Mouse (Mus musculus): ENCODE results near the gene Cit. TPM values are rescaled to one million over a fixed set of nuclear protein-coding genes. Genes with fewer than 3 reads are reported as not detected.

The Cit gene
- polyA plus RNA-seq, 1 experiment from 2014 or later: 30.7 TPM

- H3K27me3 ChIP-seq (ENCODE audit: control insufficient read depth, insufficient read depth, low read length): no peaks in the 10 kb centered on the region
- no peaks in the 10 kb centered on the region for H3K9me3 ChIP-seq (ENCODE audit: control insufficient read depth, low read length)
- no peak overlapping the region for H3K9ac ChIP-seq (ENCODE audit: low read length)
- DNase-seq (ENCODE audit: low spot score, missing footprints): no peak
- no peak overlapping the region for H3K4me3 ChIP-seq (ENCODE audit: low read depth, low read length)
- ATAC-seq (ENCODE audit: low FRiP score): no peak
- H3K4me1 ChIP-seq (ENCODE audit: control insufficient read depth, insufficient read depth, low read length): no peaks in the 10 kb centered on the region
- H3K27ac ChIP-seq (ENCODE audit: low read depth, low read length): no peak overlapping the region
- no peak overlapping the region for H3K4me2 ChIP-seq
- H3K36me3 ChIP-seq (ENCODE audit: control insufficient read depth, insufficient read depth, low read length): peaks cover 23% of the 10 kb centered on the region
- WGBS: 88% methylated on average over 3 of the region's 3 CpGs
These were observed 97.3 kb downstream of the Cit start for GRCm38 (mm10) chr5:115942389-115942788.

- WGBS: 57% methylated on average over 11 of the region's 11 CpGs
These were observed 99.9 kb downstream of the Cit start for GRCm38 (mm10) chr5:115944791-115945490.

GRCm38 (mm10) chr5:115947622-115948353 lies 102.7 kb downstream of the Cit start:
- Histone ChIP-seq H3K4me2 (no peak overlapping the region), H3K4me3 (ENCODE audit: low read depth, low read length) (no peak overlapping the region), H3K4me1 (ENCODE audit: control insufficient read depth, insufficient read depth, low read length) (no peaks in the 10 kb centered on the region), H3K9ac (ENCODE audit: low read length) (no peak overlapping the region), H3K36me3 (ENCODE audit: control insufficient read depth, insufficient read depth, low read length) (peaks cover 21% of the 10 kb centered on the region), H3K27ac (ENCODE audit: low read depth, low read length) (no peak overlapping the region), H3K9me3 (ENCODE audit: control insufficient read depth, low read length) (no peaks in the 10 kb centered on the region), H3K27me3 (ENCODE audit: control insufficient read depth, insufficient read depth, low read length) (no peaks in the 10 kb centered on the region)
- ATAC-seq (ENCODE audit: low FRiP score) (no peak), DNase-seq (ENCODE audit: low spot score, missing footprints) (no peak)
- WGBS: 95% methylated on average over 15 of the region's 15 CpGs

More at GRCm38 (mm10) chr5:115944791-115945490, 99.9 kb downstream of the Cit start:
- Histone ChIP-seq H3K4me3 (ENCODE audit: low read depth, low read length) (no peak overlapping the region), H3K27me3 (ENCODE audit: control insufficient read depth, insufficient read depth, low read length) (no peaks in the 10 kb centered on the region), H3K9me3 (ENCODE audit: control insufficient read depth, low read length) (no peaks in the 10 kb centered on the region), H3K4me2 (no peak overlapping the region), H3K27ac (ENCODE audit: low read depth, low read length) (no peak overlapping the region), H3K4me1 (ENCODE audit: control insufficient read depth, insufficient read depth, low read length) (no peaks in the 10 kb centered on the region), H3K9ac (ENCODE audit: low read length) (no peak overlapping the region), H3K36me3 (ENCODE audit: control insufficient read depth, insufficient read depth, low read length) (peaks cover 21% of the 10 kb centered on the region)
- no peak for ATAC-seq (ENCODE audit: low FRiP score)
- no peak for DNase-seq (ENCODE audit: low spot score, missing footprints)

- Histone ChIP-seq H3K27ac (ENCODE audit: low read depth, low read length) (no peak overlapping the region), H3K27me3 (ENCODE audit: control insufficient read depth, insufficient read depth, low read length) (no peaks in the 10 kb centered on the region), H3K4me2 (no peak overlapping the region), H3K4me1 (ENCODE audit: control insufficient read depth, insufficient read depth, low read length) (no peaks in the 10 kb centered on the region), H3K36me3 (ENCODE audit: control insufficient read depth, insufficient read depth, low read length) (peaks cover 31% of the 10 kb centered on the region), H3K9me3 (ENCODE audit: control insufficient read depth, low read length) (no peaks in the 10 kb centered on the region), H3K9ac (ENCODE audit: low read length) (no peak overlapping the region), H3K4me3 (ENCODE audit: low read depth, low read length) (no peak overlapping the region)
- ATAC-seq (ENCODE audit: low FRiP score): no peak
- 86% methylated on average over 7 of the region's 7 CpGs for WGBS
- no peak for DNase-seq (ENCODE audit: low spot score, missing footprints)
These were observed 105.9 kb downstream of the Cit start for GRCm38 (mm10) chr5:115950936-115951335.

GRCm38 (mm10) chr5:115953173-115953572 lies 108.1 kb downstream of the Cit start:
- Histone ChIP-seq H3K4me2 (no peak overlapping the region), H3K4me1 (ENCODE audit: control insufficient read depth, insufficient read depth, low read length) (no peaks in the 10 kb centered on the region), H3K27me3 (ENCODE audit: control insufficient read depth, insufficient read depth, low read length) (no peaks in the 10 kb centered on the region), H3K36me3 (ENCODE audit: control insufficient read depth, insufficient read depth, low read length) (peaks cover 35% of the 10 kb centered on the region), H3K9ac (ENCODE audit: low read length) (no peak overlapping the region), H3K9me3 (ENCODE audit: control insufficient read depth, low read length) (peaks cover 2% of the 10 kb centered on the region; the same call in 1 of the 2 replicates), H3K4me3 (ENCODE audit: low read depth, low read length) (no peak overlapping the region), H3K27ac (ENCODE audit: low read depth, low read length) (no peak overlapping the region)
- DNase-seq (ENCODE audit: low spot score, missing footprints): no peak
- ATAC-seq (ENCODE audit: low FRiP score): no peak
- WGBS: 98% methylated on average over 6 of the region's 6 CpGs

- Histone ChIP-seq H3K9me3 (ENCODE audit: control insufficient read depth, low read length) (peaks cover 2% of the 10 kb centered on the region; the same call in 1 of the 2 replicates), H3K27ac (ENCODE audit: low read depth, low read length) (no peak overlapping the region), H3K9ac (ENCODE audit: low read length) (no peak overlapping the region), H3K4me1 (ENCODE audit: control insufficient read depth, insufficient read depth, low read length) (no peaks in the 10 kb centered on the region), H3K27me3 (ENCODE audit: control insufficient read depth, insufficient read depth, low read length) (no peaks in the 10 kb centered on the region), H3K36me3 (ENCODE audit: control insufficient read depth, insufficient read depth, low read length) (peaks cover 35% of the 10 kb centered on the region), H3K4me3 (ENCODE audit: low read depth, low read length) (no peak overlapping the region), H3K4me2 (no peak overlapping the region)
- ATAC-seq (ENCODE audit: low FRiP score) (no peak), DNase-seq (ENCODE audit: low spot score, missing footprints) (no peak)
- 89% methylated on average over 6 of the region's 6 CpGs for WGBS
These were observed 109.0 kb downstream of the Cit start for GRCm38 (mm10) chr5:115954084-115954483.

- peaks cover 2% of the 10 kb centered on the region; the same call in 1 of the 2 replicates for H3K9me3 ChIP-seq (ENCODE audit: control insufficient read depth, low read length)
- no peak overlapping the region for H3K27ac ChIP-seq (ENCODE audit: low read depth, low read length)
- no peak overlapping the region for H3K9ac ChIP-seq (ENCODE audit: low read length)
- ATAC-seq (ENCODE audit: low FRiP score): no peak
- H3K27me3 ChIP-seq (ENCODE audit: control insufficient read depth, insufficient read depth, low read length): no peaks in the 10 kb centered on the region
- no peak overlapping the region for H3K4me2 ChIP-seq
- H3K4me1 ChIP-seq (ENCODE audit: control insufficient read depth, insufficient read depth, low read length): no peaks in the 10 kb centered on the region
- 97% methylated on average over 14 of the region's 14 CpGs for WGBS
- H3K4me3 ChIP-seq (ENCODE audit: low read depth, low read length): no peak overlapping the region
- no peak for DNase-seq (ENCODE audit: low spot score, missing footprints)
- peaks cover 35% of the 10 kb centered on the region for H3K36me3 ChIP-seq (ENCODE audit: control insufficient read depth, insufficient read depth, low read length)
These were observed 109.5 kb downstream of the Cit start for GRCm38 (mm10) chr5:115954549-115954948.

GRCm38 (mm10) chr5:115955131-115955530 lies 110.1 kb downstream of the Cit start:
- H3K4me3 ChIP-seq (ENCODE audit: low read depth, low read length): no peak overlapping the region

GRCm38 (mm10) chr5:115956048-115956447 lies 111.0 kb downstream of the Cit start:
- whole genome bisulfite sequencing: 97% methylated on average over 14 of the region's 14 CpGs
- H3K4me2 ChIP-seq: no peak overlapping the region
- no peak for ATAC-seq (ENCODE audit: low FRiP score)
- H3K9me3 ChIP-seq (ENCODE audit: control insufficient read depth, low read length): peaks cover 2% of the 10 kb centered on the region; the same call in 1 of the 2 replicates
- H3K4me1 ChIP-seq (ENCODE audit: control insufficient read depth, insufficient read depth, low read length): no peaks in the 10 kb centered on the region
- H3K4me3 ChIP-seq (ENCODE audit: low read depth, low read length): no peak overlapping the region
- H3K27me3 ChIP-seq (ENCODE audit: control insufficient read depth, insufficient read depth, low read length): no peaks in the 10 kb centered on the region
- no peak for DNase-seq (ENCODE audit: low spot score, missing footprints)
- peaks cover 33% of the 10 kb centered on the region for H3K36me3 ChIP-seq (ENCODE audit: control insufficient read depth, insufficient read depth, low read length)
- no peak overlapping the region for H3K9ac ChIP-seq (ENCODE audit: low read length)
- no peak overlapping the region for H3K27ac ChIP-seq (ENCODE audit: low read depth, low read length)

More at GRCm38 (mm10) chr5:115955131-115955530, 110.1 kb downstream of the Cit start:
- no peaks in the 10 kb centered on the region for H3K4me1 ChIP-seq (ENCODE audit: control insufficient read depth, insufficient read depth, low read length)
- H3K9me3 ChIP-seq (ENCODE audit: control insufficient read depth, low read length): peaks cover 2% of the 10 kb centered on the region; the same call in 1 of the 2 replicates
- DNase-seq (ENCODE audit: low spot score, missing footprints): no peak
- H3K27ac ChIP-seq (ENCODE audit: low read depth, low read length): no peak overlapping the region
- no peak for ATAC-seq (ENCODE audit: low FRiP score)
- H3K9ac ChIP-seq (ENCODE audit: low read length): no peak overlapping the region
- H3K36me3 ChIP-seq (ENCODE audit: control insufficient read depth, insufficient read depth, low read length): peaks cover 35% of the 10 kb centered on the region
- 90% methylated on average over 14 of the region's 14 CpGs for WGBS
- H3K27me3 ChIP-seq (ENCODE audit: control insufficient read depth, insufficient read depth, low read length): no peaks in the 10 kb centered on the region
- H3K4me2 ChIP-seq: no peak overlapping the region
